Mouse (Mus musculus) kidney, adult 2 months (tissue): ENCODE data around the gene Rin3. TPM values are rescaled to one million over a fixed set of nuclear protein-coding genes. Genes with fewer than 3 reads are reported as not detected.
A peak's percentile ranks its signal among the peaks of the same experiment; 100 is the strongest.

Experiments used
- DNase-seq: peaks from one replicate; pipeline ENCODE4 v3.0.0; 2021
- H3K27ac ChIP-seq: fragments of 200-500 bp; 2 replicates; pipeline ENCODE4 v1.5.1; 2012; ENCODE audit warnings: low read depth, low read length, control low read depth, inconsistent platforms; ENCODE audit not compliant: insufficient read depth
- H3K27me3 ChIP-seq: fragments of 200-500 bp; replicated peaks from 2 replicates; pipeline ENCODE4 v1.6.1; 2012; ENCODE audit warnings: mild to moderate bottlenecking, moderate library complexity, low read length, inconsistent platforms; ENCODE audit not compliant: control insufficient read depth, insufficient read depth
- H3K36me3 ChIP-seq: fragments of 200-500 bp; 2 replicates; pipeline ENCODE4 v1.6.1; 2012; ENCODE audit warnings: mild to moderate bottlenecking, moderate library complexity, low read length, inconsistent platforms; ENCODE audit not compliant: control insufficient read depth, insufficient read depth
- H3K4me1 ChIP-seq: fragments of 200-500 bp; 2 replicates; pipeline ENCODE4 v1.6.1; 2011; ENCODE audit warnings: low read length; ENCODE audit not compliant: control insufficient read depth, insufficient read depth
- H3K4me3 ChIP-seq: fragments of 200-500 bp; 2 replicates; pipeline ENCODE4 v1.5.1; 2011; ENCODE audit warnings: mild to moderate bottlenecking, low read depth, low read length, control low read depth; ENCODE audit not compliant: insufficient read depth
- CTCF ChIP-seq: fragments of 200-500 bp; conservative IDR thresholded peaks from 2 replicates; pipeline ENCODE4 v1.5.1; 2011; ENCODE audit warnings: low read depth, mild to moderate bottlenecking, control low read depth, low read length, moderate library complexity, mixed read lengths; ENCODE audit not compliant: insufficient read depth, insufficient read length
- POLR2A ChIP-seq: fragments of 200-500 bp; IDR thresholded peaks from one replicate; pipeline ENCODE4 v1.6.1; 2011; ENCODE audit warnings: low read depth, low read length, control low read depth
- WGBS: fragments of 180-500 bp; shearing (Covaris S2); methylation state at CpG from one replicate; pipeline ENCODE4 v1.1.7; 2018; 5-methylcytosine and 5-hydroxymethylcytosine counted together
- polyA plus RNA-seq: library from polyadenylated mRNA; depleted of rRNA; stranded (reverse); fragments of >200 nt; gene quantifications from 2 replicates; pipeline ENCODE4 v1.2.3, GENCODE M21; 2012

Rin3 gene
- polyA plus RNA-seq, 1 experiment = 15.4 TPM

- no peak overlapping the region for H3K27ac ChIP-seq
- no peaks in the 10 kb centered on the region for H3K27me3 ChIP-seq
- no peak overlapping the region for H3K4me3 ChIP-seq
- WGBS = 78% methylated on average over 7 of the region's 7 CpGs
- H3K4me1 ChIP-seq = peaks cover 18% of the 10 kb centered on the region; the same call in 1 of the 2 replicates
- TF ChIP-seq CTCF = no peak
- TF ChIP-seq POLR2A = no peak
- DNase-seq = no peak
- no peaks in the 10 kb centered on the region for H3K36me3 ChIP-seq
These were observed 9.8 kb downstream of the Rin3 start for GRCm38 (mm10) chr12:102292501-102293215.

GRCm38 (mm10) chr12:102294634-102295033 is 11.8 kb downstream of the Rin3 start:
- no peak for TF ChIP-seq POLR2A
- TF ChIP-seq CTCF = no peak
- 75% methylated on average over 5 of the region's 5 CpGs for WGBS
- no peak for DNase-seq
- H3K27me3 ChIP-seq = no peaks in the 10 kb centered on the region
- H3K4me3 ChIP-seq = no peak overlapping the region
- H3K36me3 ChIP-seq = no peaks in the 10 kb centered on the region
- H3K27ac ChIP-seq = no peak overlapping the region
- H3K4me1 ChIP-seq = 0 out of 2 replicates have a peak, but pooled peaks cover 18% of the 10 kb centered on the region

GRCm38 (mm10) chr12:102295230-102295629 is 12.4 kb downstream of the Rin3 start:
- H3K36me3 ChIP-seq = no peaks in the 10 kb centered on the region
- peak; percentile 25 for DNase-seq
- no peak overlapping the region for H3K27ac ChIP-seq
- no peak overlapping the region for H3K4me3 ChIP-seq
- 45% methylated on average over 7 of the region's 7 CpGs for WGBS
- TF ChIP-seq CTCF = no peak
- no peak for TF ChIP-seq POLR2A
- 0 out of 2 replicates have a peak, but pooled peaks cover 18% of the 10 kb centered on the region for H3K4me1 ChIP-seq
- H3K27me3 ChIP-seq = no peaks in the 10 kb centered on the region

GRCm38 (mm10) chr12:102295662-102296061 is 12.8 kb downstream of the Rin3 start:
- no peak overlapping the region for H3K4me3 ChIP-seq
- no peaks in the 10 kb centered on the region for H3K27me3 ChIP-seq
- DNase-seq = no peak
- TF ChIP-seq CTCF (no peak), POLR2A (no peak)
- no peaks in the 10 kb centered on the region for H3K36me3 ChIP-seq
- no peak overlapping the region for H3K27ac ChIP-seq
- 0 out of 2 replicates have a peak, but pooled peaks cover 18% of the 10 kb centered on the region for H3K4me1 ChIP-seq
- 88% methylated on average over 8 of the region's 8 CpGs for WGBS

GRCm38 (mm10) chr12:102296361-102296760 is 13.5 kb downstream of the Rin3 start:
- Histone ChIP-seq H3K4me3 (no peak overlapping the region), H3K27ac (no peak overlapping the region), H3K4me1 (0 out of 2 replicates have a peak, but pooled peaks cover 16% of the 10 kb centered on the region), H3K27me3 (no peaks in the 10 kb centered on the region), H3K36me3 (no peaks in the 10 kb centered on the region)
- no peak for DNase-seq
- 95% methylated on average over 1 of the region's 1 CpGs for WGBS
- TF ChIP-seq POLR2A = no peak
- no peak for TF ChIP-seq CTCF

- no peak overlapping the region for H3K4me3 ChIP-seq
- peaks cover 15% of the 10 kb centered on the region for H3K4me1 ChIP-seq
- H3K27ac ChIP-seq = no peak overlapping the region
- TF ChIP-seq POLR2A (no peak), CTCF (no peak)
- H3K27me3 ChIP-seq = no peaks in the 10 kb centered on the region
- 89% methylated on average over 4 of the region's 4 CpGs for WGBS
- no peak for DNase-seq
- no peaks in the 10 kb centered on the region for H3K36me3 ChIP-seq
These were observed 14.1 kb downstream of the Rin3 start for GRCm38 (mm10) chr12:102296967-102297366.

- TF ChIP-seq CTCF (no peak), POLR2A (no peak)
- H3K4me3 ChIP-seq = no peak overlapping the region
- WGBS = 62% methylated on average over 5 of the region's 5 CpGs
- peaks cover 22% of the 10 kb centered on the region for H3K4me1 ChIP-seq
- no peaks in the 10 kb centered on the region for H3K36me3 ChIP-seq
- H3K27me3 ChIP-seq = no peaks in the 10 kb centered on the region
- DNase-seq = no peak
- no peak overlapping the region for H3K27ac ChIP-seq
These were observed 16.4 kb downstream of the Rin3 start for GRCm38 (mm10) chr12:102299209-102299608.
